ENCODE assay signal across 8 mouse cellular contexts in genomic region chr14:62292488-62293339, GRCm38 (mm10). TPM values are rescaled to one million over a fixed set of nuclear protein-coding genes. Genes with fewer than 3 reads are reported as not detected.
DNase-seq lines count a peak whose midpoint lies in the region; ATAC-seq lines count a peak whose summit lies in the region.

Gene Rnaseh2b (plus strand): TSS chr14:62292589.
Gene Dleu7 (minus strand): TSS chr14:62293047.

- intact Hi-C loops in gastrocnemius, postnatal 36 days (cut with DNase I) = no loop called here
- intact Hi-C loops in left cerebral cortex, postnatal 14 days (cut with DNase I) = no loop called here

- H3K27me3 ChIP-seq in midbrain, embryonic 14.5 days (ENCODE audit: control insufficient read depth, insufficient read depth, low read length) = no peaks in the 10 kb centered on the region

- no peaks in the 10 kb centered on the region for H3K36me3 ChIP-seq in midbrain, embryonic 14.5 days (ENCODE audit: control insufficient read depth, insufficient read depth, low read length)

- WGBS in midbrain, embryonic 14.5 days = under 1% methylated on average over 59 of the region's 60 CpGs

- H3K4me1 ChIP-seq in midbrain, embryonic 14.5 days (ENCODE audit: control insufficient read depth, insufficient read depth, low read length) = peaks cover 15% of the 10 kb centered on the region

- H3K4me2 ChIP-seq in midbrain, embryonic 14.5 days (ENCODE audit: low read length) = peak within 1 kb of the TSS; percentile 92

- DNase-seq in gastrocnemius, adult 18-20 months (ENCODE audit: low spot score) = peak; percentile 2
- no peak for DNase-seq in gastrocnemius, postnatal 36 days
- DNase-seq in cerebellum, adult 9-10 months = peak; percentile 2
- peak; percentile 44 for DNase-seq in hindlimb bud, embryonic 11.5 days (ENCODE audit: extremely low spot score, low read depth, low spot score)
- DNase-seq in left cerebral cortex, postnatal 14 days (ENCODE audit: low spot score in 2 of 2) = peak; percentile 13 to 19
- peak; percentile 77 for DNase-seq in midbrain, embryonic 14.5 days
- DNase-seq in thymus, adult 18-20 months = peak; percentile 36 to 51

- peak within 1 kb of the TSS; percentile 68 for H3K9ac ChIP-seq in midbrain, embryonic 14.5 days (replicated peaks; ENCODE audit: low read length)

- H3K4me3 ChIP-seq in midbrain, embryonic 14.5 days (replicated peaks; ENCODE audit: low read depth, low read length) = peak within 1 kb of the TSS; percentile 53

- ATAC-seq in frontal cortex, adult (ENCODE audit: low TSS enrichment) = peak; percentile 50
- peak; percentile 73 for ATAC-seq in midbrain, embryonic 14.5 days (ENCODE audit: low FRiP score, low TSS enrichment)

- no peaks in the 10 kb centered on the region for H3K9me3 ChIP-seq in midbrain, embryonic 14.5 days (ENCODE audit: control insufficient read depth, low read length)

- peak within 1 kb of the TSS; percentile 14; the same call in 1 of the 2 replicates for H3K27ac ChIP-seq in midbrain, embryonic 14.5 days (replicated peaks; ENCODE audit: low read depth, low read length)

RNA-seq across cellular contexts. Expression of gene Rnaseh2b, which starts in this region (rescaled TPM):
- total RNA-seq in gastrocnemius, adult 18-20 months (2021) = 1 to 10 TPM; 4.1 to 4.4 TPM
- 1 to 10 TPM; 4.5 to 5.3 TPM for total RNA-seq in gastrocnemius, postnatal 36 days (2021)
- 10 to 100 TPM; 13.8 to 18.0 TPM for total RNA-seq in left cerebral cortex, postnatal 14 days (2021)
- polyA plus RNA-seq in midbrain, embryonic 14.5 days (2014; fragmentation: Nextera tagmentation; extraction: Ambion mirVana) = 38.5 and 38.6 TPM in 2 replicates

RNA-seq across cellular contexts. Expression of gene Dleu7, which starts in this region (rescaled TPM):
- under 1 TPM in 1 of 2 experiments, not detected in 1; 0.17 TPM for total RNA-seq in gastrocnemius, adult 18-20 months (2021)
- total RNA-seq in gastrocnemius, postnatal 36 days (2021) = not detected
- 10 to 100 TPM in 1 of 2 experiments, 1 to 10 TPM in 1; 9.7 to 10.1 TPM for total RNA-seq in left cerebral cortex, postnatal 14 days (2021)
- 11.8 and 13.7 TPM in 2 replicates for polyA plus RNA-seq in midbrain, embryonic 14.5 days (2014; fragmentation: Nextera tagmentation; extraction: Ambion mirVana)

Comparison
In these comparisons a context has a peak if more than half of its experiments do, and no peak if none do; other contexts are left out.
1. RNA of gene Dleu7 (total RNA-seq): 9.7 to 10.1 TPM in left cerebral cortex, postnatal 14 days; 0.17 TPM in gastrocnemius, adult 18-20 months and not detected in gastrocnemius, postnatal 36 days; every median in the first group is over 4 times any median in the second.
2. DNase-seq: peak in gastrocnemius, adult 18-20 months (single experiment), cerebellum, adult 9-10 months (single experiment), hindlimb bud, embryonic 11.5 days (single experiment), left cerebral cortex, postnatal 14 days (2 of 2), midbrain, embryonic 14.5 days (single experiment) and thymus, adult 18-20 months (2 of 2); none in gastrocnemius, postnatal 36 days (0 of 2).